22 mouse cellular contexts compared by ENCODE assay signal in genomic region chr1:54484744-54485420, GRCm38 (mm10). TPM values are rescaled to one million over a fixed set of nuclear protein-coding genes. Genes with fewer than 3 reads are reported as not detected.
DNase-seq lines count a peak whose midpoint lies in the region; ATAC-seq and TF ChIP-seq lines count a peak whose summit lies in the region.
"Had no signal": no experiment of that assay in that cellular context is flagged by ENCODE, and none has a peak within 500 bp of the region (broad histone marks: within the 10 kb centered on the region; RNA-seq: fewer than 3 reads in every experiment).

No protein-coding gene starts in this region.

- H3K9ac ChIP-seq in midbrain, embryonic 11.5 days (ENCODE audit: low read length), result no peak overlapping the region
- H3K9ac ChIP-seq in midbrain, postnatal 0 days (replicated peaks; ENCODE audit: low read length, poor library complexity, severe bottlenecking), result no peak overlapping the region
- no peak overlapping the region for H3K9ac ChIP-seq in midbrain, embryonic 12.5 days (replicated peaks)
- H3K9ac ChIP-seq in liver, embryonic 12.5 days, result no peak overlapping the region
- H3K9ac ChIP-seq: heart, embryonic 15.5 days; limb, embryonic 13.5 days; liver, embryonic 15.5 days had no signal

- H3K27me3 ChIP-seq in midbrain, embryonic 11.5 days (ENCODE audit: control insufficient read depth, insufficient read depth, low read length), result no peaks in the 10 kb centered on the region
- no peaks in the 10 kb centered on the region for H3K27me3 ChIP-seq in midbrain, postnatal 0 days (ENCODE audit: insufficient read depth, low read length)
- no peaks in the 10 kb centered on the region for H3K27me3 ChIP-seq in midbrain, embryonic 12.5 days
- H3K27me3 ChIP-seq in liver, embryonic 12.5 days (replicated peaks), result no peaks in the 10 kb centered on the region
- H3K27me3 ChIP-seq: heart, embryonic 15.5 days; limb, embryonic 13.5 days; liver, embryonic 15.5 days; megakaryocyte, embryonic 14.5 days had no signal

- H3K4me3 ChIP-seq in midbrain, embryonic 11.5 days (ENCODE audit: low read depth, low read length), result no peak overlapping the region
- H3K4me3 ChIP-seq in midbrain, postnatal 0 days (ENCODE audit: low read depth, low read length), result no peak overlapping the region
- H3K4me3 ChIP-seq in midbrain, embryonic 12.5 days, result no peak overlapping the region
- H3K4me3 ChIP-seq in liver, embryonic 12.5 days, result no peak overlapping the region
- H3K4me3 ChIP-seq: gastrocnemius, adult 2 months; heart, embryonic 15.5 days; limb, embryonic 13.5 days; liver, embryonic 15.5 days; megakaryocyte, embryonic 14.5 days had no signal

- H3K9me3 ChIP-seq in midbrain, embryonic 11.5 days (ENCODE audit: control insufficient read depth, low read length), result no peaks in the 10 kb centered on the region
- H3K9me3 ChIP-seq in midbrain, postnatal 0 days (ENCODE audit: low read length), result no peaks in the 10 kb centered on the region
- no peaks in the 10 kb centered on the region for H3K9me3 ChIP-seq in midbrain, embryonic 12.5 days
- H3K9me3 ChIP-seq in liver, embryonic 12.5 days (replicated peaks), result no peaks in the 10 kb centered on the region
- H3K9me3 ChIP-seq: heart, embryonic 15.5 days; limb, embryonic 13.5 days; liver, embryonic 15.5 days; megakaryocyte, embryonic 14.5 days had no signal

- H3K36me3 ChIP-seq in midbrain, embryonic 11.5 days (ENCODE audit: control insufficient read depth, insufficient read depth, low read length), result peaks cover 4% of the 10 kb centered on the region; the same call in 1 of the 2 replicates
- H3K36me3 ChIP-seq in midbrain, postnatal 0 days (ENCODE audit: insufficient read depth, low read length), result peaks cover 9% of the 10 kb centered on the region
- peaks cover 42% of the 10 kb centered on the region for H3K36me3 ChIP-seq in midbrain, embryonic 12.5 days
- H3K36me3 ChIP-seq in liver, embryonic 12.5 days, result no peaks in the 10 kb centered on the region
- H3K36me3 ChIP-seq: liver, embryonic 15.5 days had no signal

- no peak overlapping the region; the same call in 1 of the 2 replicates for H3K27ac ChIP-seq in midbrain, embryonic 11.5 days (ENCODE audit: low read depth, low read length)
- no peak overlapping the region for H3K27ac ChIP-seq in midbrain, postnatal 0 days (ENCODE audit: low read depth, low read length)
- H3K27ac ChIP-seq in midbrain, embryonic 12.5 days (replicated peaks), result no peak overlapping the region
- H3K27ac ChIP-seq in liver, embryonic 12.5 days, result no peak overlapping the region
- H3K27ac ChIP-seq: gastrocnemius, adult 2 months; heart, embryonic 15.5 days; limb, embryonic 13.5 days; liver, embryonic 15.5 days had no signal

- no peaks in the 10 kb centered on the region for H3K4me1 ChIP-seq in midbrain, embryonic 11.5 days (ENCODE audit: control insufficient read depth, insufficient read depth, low read length)
- no peaks in the 10 kb centered on the region for H3K4me1 ChIP-seq in midbrain, postnatal 0 days (ENCODE audit: insufficient read depth, low read length)
- no peaks in the 10 kb centered on the region for H3K4me1 ChIP-seq in midbrain, embryonic 12.5 days
- no peaks in the 10 kb centered on the region for H3K4me1 ChIP-seq in liver, embryonic 12.5 days
- H3K4me1 ChIP-seq: heart, embryonic 15.5 days; limb, embryonic 13.5 days; liver, embryonic 15.5 days; megakaryocyte, embryonic 14.5 days had no signal

- TF ChIP-seq CTCF in midbrain, postnatal 0 days (IDR thresholded peaks at IDR 0.05), result no peak
- no peak for TF ChIP-seq CTCF in brain, embryonic 14.5 days (IDR thresholded peaks at IDR 0.05; ENCODE audit: borderline replicate concordance, extremely low read depth, insufficient read depth, insufficient read length)

- no peak overlapping the region for H3K4me2 ChIP-seq in midbrain, embryonic 11.5 days
- H3K4me2 ChIP-seq in midbrain, postnatal 0 days (ENCODE audit: low read depth, low read length, poor library complexity, severe bottlenecking), result no peak overlapping the region
- no peak overlapping the region for H3K4me2 ChIP-seq in midbrain, embryonic 12.5 days (replicated peaks)
- no peak overlapping the region for H3K4me2 ChIP-seq in liver, embryonic 12.5 days
- H3K4me2 ChIP-seq: heart, embryonic 15.5 days; limb, embryonic 13.5 days; liver, embryonic 15.5 days had no signal

- peak; percentile 85 for DNase-seq in midbrain, embryonic 11.5 days (ENCODE audit: low spot score, missing footprints)
- DNase-seq in midbrain, postnatal 0 days (ENCODE audit: low spot score), result no peak
- DNase-seq in brain, embryonic 14.5 days (ENCODE audit: low read depth), result peak; percentile 74
- DNase-seq in thymus, postnatal 25 days, result no peak
- DNase-seq in layer of hippocampus, adult 11-12 months (ENCODE audit: low spot score), result no peak
- DNase-seq: adrenal gland, postnatal 36 days; cerebellum, postnatal 10 days; gastrocnemius, adult 2 months; heart, adult 18-20 months; kidney, adult 8-10 months; kidney, postnatal 25 days; lung, postnatal 10 days; right cerebral cortex, adult 18-20 months; thymus, adult 2 months had no signal

- peak; percentile 94 for ATAC-seq in midbrain, embryonic 11.5 days (ENCODE audit: low FRiP score)
- ATAC-seq in midbrain, postnatal 0 days (ENCODE audit: low FRiP score), result no peak
- ATAC-seq in midbrain, embryonic 12.5 days (ENCODE audit: low FRiP score, low read depth), result peak; percentile 86
- no peak for ATAC-seq in liver, embryonic 12.5 days
- ATAC-seq: activated CD4-positive, CD25-positive, alpha-beta regulatory T cell, adult 4 months; inflammation-experienced regulatory T-cells, adult 6 months had no signal

- 65% methylated on average over 3 of the region's 3 CpGs for WGBS in midbrain, embryonic 11.5 days
- WGBS in midbrain, postnatal 0 days, result 70% methylated on average over 3 of the region's 3 CpGs
- 66% methylated on average over 3 of the region's 3 CpGs for WGBS in midbrain, embryonic 12.5 days
- 76% methylated on average over 3 of the region's 3 CpGs for WGBS in liver, embryonic 12.5 days (ENCODE audit: insufficient replicate concordance)

- TF ChIP-seq POLR2A in brain, embryonic 14.5 days (IDR thresholded peaks at IDR 0.05; ENCODE audit: borderline replicate concordance, extremely low read depth, insufficient read depth, insufficient read length, poor library complexity, severe bottlenecking), result no peak

RNA-seq across cellular contexts. Expression of gene Gtf3c3, which starts 46.1 kb away (rescaled TPM):
- polyA plus RNA-seq in midbrain, embryonic 11.5 days (2014; fragmentation: Nextera tagmentation; extraction: Ambion mirVana), result 34.5 and 41.3 TPM in 2 replicates
- total RNA-seq in midbrain, postnatal 0 days (2014; rRNA removed), result 23.2 and 31.0 TPM in 2 replicates
- polyA plus RNA-seq in midbrain, postnatal 0 days (2015; fragmentation: Nextera tagmentation; extraction: Ambion mirVana), result 17.3 and 17.7 TPM in 2 replicates
- polyA plus RNA-seq in brain, embryonic 14.5 days (2012; rRNA removed), result 16.4 and 17.0 TPM in 2 replicates
- polyA plus RNA-seq in midbrain, embryonic 12.5 days (2016; fragmentation: Nextera tagmentation; extraction: Ambion mirVana), result 31.6 and 34.5 TPM in 2 replicates
- polyA plus RNA-seq in liver, embryonic 12.5 days (2016; fragmentation: Nextera tagmentation; extraction: Ambion mirVana), result 12.8 and 13.9 TPM in 2 replicates

Comparison
In these comparisons a context has a peak if more than half of its experiments do, and no peak if none do; other contexts are left out.
1. ATAC-seq: peak in midbrain, embryonic 11.5 days (single experiment) and midbrain, embryonic 12.5 days (single experiment); none in midbrain, postnatal 0 days (single experiment) and liver, embryonic 12.5 days (single experiment).
2. DNase-seq: peak in midbrain, embryonic 11.5 days (single experiment) and brain, embryonic 14.5 days (single experiment); none in midbrain, postnatal 0 days (single experiment), thymus, postnatal 25 days (single experiment) and layer of hippocampus, adult 11-12 months (single experiment).